Mouse (Mus musculus) embryonic facial prominence, embryonic 12.5 days (tissue): ENCODE measurements around the gene Foxl1. TPM values are rescaled to one million over a fixed set of nuclear protein-coding genes. Genes with fewer than 3 reads are reported as not detected.

Source experiments
- ATAC-seq: fragments of 200-750 bp; cut with Nextera tagmentation; 2 replicates; pipeline ENCODE4 v1.8.0; 2017; ENCODE audit not compliant: insufficient number of reproducible peaks, insufficient read depth, low FRiP score, low TSS enrichment
- H3K27ac ChIP-seq: fragments of 300-500 bp; sonication (generic); 2 replicates; pipeline ENCODE4 v1.5.1; 2016; ENCODE audit warnings: mild to moderate bottlenecking
- H3K27me3 ChIP-seq: fragments of 300-500 bp; sonication (generic); 2 replicates; pipeline ENCODE4 v1.6.1; 2016; ENCODE audit warnings: mild to moderate bottlenecking, moderate library complexity
- H3K36me3 ChIP-seq: fragments of 300-500 bp; sonication (generic); 2 replicates; pipeline ENCODE4 v1.6.1; 2016; ENCODE audit warnings: mild to moderate bottlenecking
- H3K4me1 ChIP-seq: fragments of 300-500 bp; sonication (generic); 2 replicates; pipeline ENCODE4 v1.6.1; 2016
- H3K4me2 ChIP-seq: fragments of 300-500 bp; sonication (generic); replicated peaks from 2 replicates; pipeline ENCODE4 v1.6.1; 2016; ENCODE audit warnings: mild to moderate bottlenecking, moderate library complexity
- H3K4me3 ChIP-seq: fragments of 300-500 bp; sonication (generic); 2 replicates; pipeline ENCODE4 v1.5.1; 2016; ENCODE audit warnings: mild to moderate bottlenecking
- H3K9ac ChIP-seq: fragments of 300-500 bp; sonication (generic); 2 replicates; pipeline ENCODE4 v1.6.1; 2016; ENCODE audit warnings: mild to moderate bottlenecking, moderate library complexity
- H3K9me3 ChIP-seq: fragments of 300-500 bp; sonication (generic); 2 replicates; pipeline ENCODE4 v1.6.1; 2016; ENCODE audit warnings: mild to moderate bottlenecking, moderate library complexity
- WGBS: fragments of 180-500 bp; shearing (Covaris S2); methylation state at CpG from one replicate; pipeline ENCODE4 v1.1.7; 2016; 5-methylcytosine and 5-hydroxymethylcytosine counted together
- microRNA-seq: library from miRNA; unstranded; fragments of <30 nt; microRNA quantifications from one replicate; pipeline ENCODE4, GENCODE M21; 2017
- polyA plus RNA-seq: library from polyadenylated mRNA; unstranded; fragments of >200 nt; fragmentation: Nextera tagmentation; extraction: Ambion mirVana; gene quantifications from 2 replicates; pipeline ENCODE4 v1.2.1, GENCODE M21; 2016

Foxl1 gene
- polyA plus RNA-seq, 1 experiment from 2014 or later: 4.6 TPM

DNA sequence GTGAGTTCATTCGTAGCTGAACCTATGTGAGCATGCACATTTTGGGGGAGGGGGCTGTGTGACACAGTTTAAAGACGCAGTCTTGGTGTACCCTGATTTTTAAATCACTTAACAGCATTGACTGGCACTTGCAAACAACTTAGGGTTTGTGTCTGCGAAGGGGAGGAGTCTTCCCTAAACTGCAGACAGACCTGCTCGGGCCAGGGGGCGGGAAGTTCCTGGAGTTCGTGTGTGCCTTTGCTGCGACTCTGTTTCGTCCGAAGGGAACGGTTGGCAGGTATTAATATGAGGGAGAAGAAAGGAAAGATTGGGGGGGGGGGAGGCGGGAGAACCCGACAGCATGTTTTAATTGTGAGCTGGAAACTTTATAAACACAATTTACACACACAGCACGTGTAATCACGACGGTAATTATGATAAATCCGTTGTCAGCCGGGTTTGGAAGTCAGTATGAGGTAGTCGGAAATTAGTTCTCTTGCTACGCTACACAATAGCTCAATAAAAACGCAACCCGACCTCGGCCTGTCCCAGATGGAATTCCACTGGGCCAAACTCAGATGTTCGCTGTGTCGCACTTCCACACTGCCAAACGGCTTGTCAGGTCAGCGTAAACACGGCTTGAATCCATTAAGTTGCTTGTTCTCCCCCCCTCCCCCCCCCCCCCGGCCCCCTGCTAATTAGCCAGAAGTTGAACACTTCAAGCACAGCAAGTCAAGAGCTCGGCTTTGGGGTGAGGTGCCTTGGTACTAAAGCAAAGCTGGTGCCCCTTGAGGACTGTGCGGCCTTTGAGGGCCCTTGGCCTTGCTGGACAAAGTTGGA is 47.2 kb downstream of the Foxl1 start:
- Histone ChIP-seq H3K27ac (peak overlapping the region; percentile 55), H3K9ac (no peak overlapping the region), H3K4me3 (no peak overlapping the region), H3K4me2 (peak overlapping the region; percentile 29), H3K4me1 (peaks cover 45% of the 10 kb centered on the region), H3K36me3 (no peaks in the 10 kb centered on the region), H3K9me3 (no peaks in the 10 kb centered on the region), H3K27me3 (no peaks in the 10 kb centered on the region)
- ATAC-seq: no peak
- 14% methylated on average over 29 of the region's 30 CpGs for WGBS

DNA sequence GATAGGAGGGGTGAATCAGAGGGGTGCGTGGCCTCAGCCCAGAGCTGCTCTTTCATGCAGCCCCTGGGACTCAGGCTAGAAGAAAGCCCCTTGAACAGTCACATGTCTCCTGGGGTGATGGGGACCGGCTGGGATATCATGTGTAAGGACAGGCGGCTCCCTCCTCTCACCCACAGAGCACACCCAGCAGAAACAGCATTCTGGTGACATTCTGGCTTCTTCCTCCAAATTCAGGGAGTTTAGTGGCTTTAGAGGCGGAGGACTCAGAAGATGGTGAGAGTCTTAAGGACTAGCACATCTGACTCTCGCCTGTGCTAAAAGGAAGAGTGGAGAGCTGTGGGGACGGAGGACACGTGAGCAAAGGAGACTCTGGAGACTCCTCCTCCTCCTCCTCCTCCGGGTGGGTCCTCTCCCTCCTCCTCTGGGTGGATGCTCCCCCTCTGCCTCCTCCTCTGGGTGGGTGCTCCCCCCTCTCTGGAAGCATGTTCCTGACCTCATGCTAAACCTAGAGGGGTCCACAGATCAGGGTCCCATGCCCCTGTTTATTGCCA is 47.9 kb downstream of the Foxl1 start:
- ATAC-seq: no peak
- Histone ChIP-seq H3K4me3 (no peak overlapping the region), H3K27me3 (no peaks in the 10 kb centered on the region), H3K9ac (no peak overlapping the region), H3K4me1 (peaks cover 38% of the 10 kb centered on the region), H3K4me2 (peak overlapping the region; percentile 29), H3K36me3 (no peaks in the 10 kb centered on the region), H3K27ac (peak overlapping the region; percentile 55), H3K9me3 (no peaks in the 10 kb centered on the region)
- 47% methylated on average over 8 of the region's 8 CpGs for WGBS

DNA sequence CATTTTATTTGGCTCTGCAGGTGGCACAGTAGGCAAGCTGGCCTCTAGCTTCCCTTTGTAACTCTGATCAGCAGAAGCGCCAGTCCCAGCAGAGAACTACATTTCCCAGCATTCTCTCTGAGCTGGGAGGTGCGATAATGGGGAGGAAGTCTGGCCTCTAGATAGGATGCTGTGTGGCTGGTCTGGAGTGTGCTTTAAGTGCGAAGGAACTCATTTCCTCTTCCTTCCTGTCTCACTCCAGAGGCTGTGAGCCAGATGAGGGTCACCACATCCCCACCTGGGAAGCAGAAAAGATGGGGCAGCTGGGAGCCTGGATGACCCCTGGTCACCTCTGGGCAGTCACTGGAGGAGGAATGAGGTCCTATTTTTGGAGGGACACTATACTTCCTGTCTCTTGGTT is 48.6 kb downstream of the Foxl1 start:
- WGBS: 21% methylated on average over 3 of the region's 3 CpGs
- peaks cover 38% of the 10 kb centered on the region for H3K4me1 ChIP-seq
- H3K27me3 ChIP-seq: no peaks in the 10 kb centered on the region
- H3K36me3 ChIP-seq: no peaks in the 10 kb centered on the region
- ATAC-seq: no peak
- H3K9me3 ChIP-seq: no peaks in the 10 kb centered on the region
- H3K4me3 ChIP-seq: no peak overlapping the region
- H3K27ac ChIP-seq: no peak overlapping the region; the same call in 1 of the 2 replicates
- no peak overlapping the region for H3K9ac ChIP-seq
- no peak overlapping the region for H3K4me2 ChIP-seq

Small RNA genes lying within 50 kb of the gene (microRNA-seq; reads per million reads assigned to microRNA genes)
- gene Gm27530: not detected

Other genes with a start within 250 kb of the Foxl1 start
- 35.0 and 35.9 TPM in 2 replicates for gene Foxf1, start 43.6 kb upstream of the Foxl1 start, polyA plus RNA-seq
- 66.9 and 75.0 TPM in 2 replicates for gene Mthfsd, start 19.5 kb upstream of the Foxl1 start, polyA plus RNA-seq
- gene Foxc2, start 11.8 kb upstream of the Foxl1 start, polyA plus RNA-seq: 26.8 and 29.8 TPM in 2 replicates